Mouse (Mus musculus) cerebellum, adult 11-12 months (tissue): ENCODE data around the gene Tbx6.

Experiments
- DNase-seq: peaks from one replicate; pipeline ENCODE4 v3.0.0; 2022

Gene Tbx6

DNA sequence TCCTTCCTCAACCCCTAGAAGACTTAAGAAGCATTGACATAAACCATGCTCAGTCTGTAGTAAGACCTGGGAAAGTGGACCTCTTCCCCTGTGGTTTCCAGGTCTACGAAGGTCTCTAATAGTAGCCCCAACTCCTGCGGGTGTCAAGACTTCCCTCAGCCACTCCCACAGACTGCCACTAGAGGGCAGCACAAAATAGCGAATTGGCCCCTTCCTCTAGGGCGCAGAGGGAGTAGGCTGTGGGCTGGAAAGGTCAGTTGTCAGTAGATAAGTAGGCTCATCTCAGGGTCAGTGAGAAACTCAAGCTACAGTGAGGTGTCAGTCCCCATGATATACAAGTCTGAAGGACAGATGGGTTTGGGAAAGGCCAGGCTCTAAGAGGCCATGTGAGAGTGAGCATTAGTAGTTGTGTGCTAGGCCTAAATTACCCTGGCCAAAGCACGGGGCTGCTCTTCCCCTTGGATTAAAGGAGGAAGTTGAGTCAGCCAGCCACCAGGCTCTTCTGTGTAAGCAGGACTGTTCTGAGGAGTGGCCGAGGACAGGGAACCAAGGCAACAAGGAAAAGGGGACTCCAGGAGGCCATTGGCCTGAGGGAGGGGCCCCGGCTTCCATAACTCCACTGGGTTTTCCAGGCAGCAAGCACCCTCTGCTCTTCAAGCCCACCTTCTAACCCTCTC lies 40.7 kb downstream of the Tbx6 start:
- peak; percentile 86 for DNase-seq

DNA sequence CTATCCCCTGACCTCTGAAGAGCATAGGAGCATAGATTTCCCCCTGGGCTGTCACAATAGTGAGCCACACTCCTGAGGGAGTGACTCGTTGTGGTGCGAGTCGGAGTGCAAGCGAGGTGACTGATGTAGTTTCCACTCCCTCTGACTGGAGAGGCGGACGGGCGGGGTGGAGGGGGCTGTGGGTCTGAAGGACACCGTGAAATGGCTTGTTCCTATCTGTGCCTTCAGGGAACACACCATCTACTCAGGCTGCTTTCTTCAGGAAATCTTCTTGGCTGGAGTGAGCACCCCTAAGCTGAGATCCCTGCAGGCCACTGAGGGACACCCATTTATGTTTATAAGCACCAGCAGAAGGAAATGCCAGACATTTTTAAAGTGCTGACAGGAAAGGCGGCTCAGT lies 41.5 kb downstream of the Tbx6 start:
- peak; percentile 66 for DNase-seq

DNA sequence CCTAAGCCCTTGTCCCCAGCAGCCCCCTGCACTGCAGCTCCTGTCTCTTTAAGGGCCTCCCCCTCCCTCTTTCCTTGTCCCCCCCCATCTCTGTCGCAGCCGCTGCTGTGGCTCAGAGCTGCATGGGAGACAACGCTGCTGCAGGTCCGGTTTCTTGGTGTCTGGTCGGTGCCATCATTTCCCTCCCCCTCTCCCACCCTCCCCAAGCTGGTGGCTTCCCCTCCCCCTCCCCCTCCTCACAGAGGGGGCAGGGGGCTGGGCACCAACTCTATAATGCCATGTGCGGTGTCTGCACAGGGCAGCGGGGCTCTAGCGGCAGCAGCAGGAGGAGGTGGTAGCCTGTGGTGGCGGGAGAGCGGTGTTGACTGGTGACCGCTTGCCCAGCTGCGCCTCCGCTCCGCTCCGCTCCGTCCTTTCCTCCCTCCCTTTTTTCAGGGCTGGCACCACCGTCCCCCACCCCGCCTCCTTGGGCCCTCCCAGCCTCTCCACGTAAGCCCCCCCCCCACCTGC lies 42.0 kb downstream of the Tbx6 start:
- DNase-seq, result peak; percentile 79

GRCm38 (mm10) chr7:126823940-126824339 lies 42.7 kb downstream of the Tbx6 start:
- DNase-seq, result peak; percentile 60

DNA sequence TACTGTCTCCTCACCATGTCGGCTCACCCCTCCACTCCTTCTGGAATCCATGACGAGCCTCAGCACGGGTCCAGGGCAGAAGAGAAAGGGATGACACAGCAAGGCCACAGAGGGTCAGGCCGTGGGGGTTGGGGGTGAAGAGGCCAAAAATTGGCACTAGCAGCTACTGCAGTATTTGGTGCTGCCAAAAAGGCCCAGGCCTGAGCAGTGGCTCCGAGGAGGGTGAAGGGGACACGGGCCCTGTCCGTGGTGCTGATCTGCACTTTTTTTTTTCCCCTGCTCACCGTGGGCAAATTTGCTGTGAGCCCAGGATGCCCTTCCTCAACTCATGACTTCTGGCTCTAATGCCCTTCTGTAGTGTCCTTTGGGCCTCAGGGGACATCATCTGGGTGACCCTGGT lies 44.1 kb downstream of the Tbx6 start:
- DNase-seq, result peak; percentile 48

GRCm38 (mm10) chr7:126825952-126826351 lies 44.7 kb downstream of the Tbx6 start:
- DNase-seq, result peak; percentile 22

GRCm38 (mm10) chr7:126831539-126831938 lies 50.3 kb downstream of the Tbx6 start, which contains the start of gene 4930451I11Rik:
Gene 4930451I11Rik, minus strand, starts transcription at chr7:126831639.
- peak; percentile 30 for DNase-seq

DNA sequence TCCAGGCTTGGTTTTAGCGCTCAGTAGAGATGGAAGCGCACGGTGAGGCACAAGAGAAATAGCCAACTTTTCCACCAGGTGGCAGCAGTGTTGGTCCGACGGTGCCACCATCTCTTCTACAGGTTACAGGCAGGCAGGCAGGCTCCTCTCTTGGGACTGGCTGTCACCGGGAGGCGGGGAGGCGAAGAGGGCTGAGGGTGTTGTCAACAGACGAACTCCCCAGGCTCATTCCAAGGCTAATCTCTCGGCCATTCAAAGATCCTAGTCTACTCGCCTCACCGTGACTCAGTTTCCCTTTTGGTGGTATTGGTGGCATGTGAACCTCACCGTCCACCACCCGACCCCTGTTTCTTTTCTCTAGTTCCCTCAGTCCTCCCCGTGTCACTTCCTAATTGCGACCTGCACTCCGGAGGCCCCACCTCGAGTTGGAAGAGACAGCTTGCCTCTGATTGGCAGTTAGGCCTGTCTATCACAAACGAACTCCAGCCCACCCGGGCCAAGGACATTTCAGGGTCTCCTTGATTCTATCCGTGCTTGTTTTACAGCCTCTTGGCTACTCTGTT lies 50.8 kb downstream of the Tbx6 start:
- DNase-seq, result peak; percentile 84

DNA sequence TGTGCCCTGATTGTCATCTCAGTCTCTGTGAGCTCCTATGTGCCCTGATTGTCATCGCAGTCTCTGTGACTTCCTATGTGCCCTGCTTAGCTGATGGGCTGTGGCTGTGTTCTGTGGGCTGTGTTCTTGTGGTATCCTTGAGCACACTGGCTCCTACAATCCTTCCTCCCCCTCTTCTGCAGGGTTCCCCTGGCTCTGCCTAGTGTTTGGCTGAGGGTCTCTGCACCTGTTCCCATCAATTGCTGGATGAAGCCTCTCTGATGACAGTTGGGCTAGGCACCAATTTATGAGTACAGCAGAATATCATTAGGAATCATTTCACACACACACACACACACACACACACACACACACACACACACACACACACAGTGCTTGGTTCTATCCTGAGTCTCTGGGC lies 52.0 kb downstream of the Tbx6 start:
- DNase-seq, result no peak
